In genomic region chr9:20639486-20639885, GRCm38 (mm10) we compare ENCODE assay signal across 16 mouse cellular contexts. TPM values are rescaled to one million over a fixed set of nuclear protein-coding genes. Genes with fewer than 3 reads are reported as not detected.
A peak's percentile ranks its signal among the peaks of the same experiment; 100 is the strongest.
DNase-seq lines count a peak whose midpoint lies in the region; ATAC-seq and TF ChIP-seq lines count a peak whose summit lies in the region.
"Had no signal": no experiment of that assay in that cellular context is flagged by ENCODE, and none has a peak within 500 bp of the region (broad histone marks: within the 10 kb centered on the region; RNA-seq: fewer than 3 reads in every experiment).

No protein-coding gene starts in this region.

- TF ChIP-seq CTCF in thymus, adult 2 months (IDR thresholded peaks at IDR 0.05; ENCODE audit: borderline replicate concordance, control insufficient read depth, extremely low read depth, insufficient read depth, low read length, poor library complexity): no peak

- 72% methylated on average over 4 of the region's 4 CpGs for WGBS in thymus, adult 2 months

- no peaks in the 10 kb centered on the region for H3K27me3 ChIP-seq in megakaryocyte, embryonic 14.5 days (replicated peaks)
- no peaks in the 10 kb centered on the region for H3K27me3 ChIP-seq in thymus, adult 2 months (ENCODE audit: control insufficient read depth, insufficient read depth, low read length)
- H3K27me3 ChIP-seq: embryonic facial prominence, embryonic 13.5 days; forebrain, embryonic 13.5 days; heart, embryonic 13.5 days; hindbrain, embryonic 13.5 days; Patski had no signal

- H3K4me3 ChIP-seq in megakaryocyte, embryonic 14.5 days (replicated peaks): peak overlapping the region; percentile 34
- H3K4me3 ChIP-seq in thymus, adult 2 months (ENCODE audit: control insufficient read depth, insufficient read depth, low read length): peak overlapping the region; percentile 28
- H3K4me3 ChIP-seq: embryonic facial prominence, embryonic 13.5 days; forebrain, embryonic 13.5 days; heart, embryonic 13.5 days; hindbrain, embryonic 13.5 days had no signal

- TF ChIP-seq POLR2A in thymus, adult 2 months (IDR thresholded peaks at IDR 0.05; ENCODE audit: control insufficient read depth, extremely low read depth, insufficient read depth, low read length, poor library complexity): no peak

- H3K4me1 ChIP-seq in megakaryocyte, embryonic 14.5 days: peaks cover 43% of the 10 kb centered on the region
- peaks cover 39% of the 10 kb centered on the region for H3K4me1 ChIP-seq in thymus, adult 2 months (replicated peaks; ENCODE audit: control insufficient read depth, insufficient read depth, low read length)

- ATAC-seq in megakaryocyte, adult 5-6 weeks (ENCODE audit: poor library complexity, severe bottlenecking): no peak
- ATAC-seq: activated CD4-positive, CD25-positive, alpha-beta regulatory T cell, adult 4 months; forebrain, embryonic 13.5 days; hindbrain, postnatal 0 days; Patski had no signal

- H3K27ac ChIP-seq in thymus, adult 2 months (ENCODE audit: control insufficient read depth, insufficient read depth, low read length): peak overlapping the region; percentile 96
- H3K27ac ChIP-seq: embryonic facial prominence, embryonic 13.5 days; forebrain, embryonic 13.5 days; heart, embryonic 13.5 days; hindbrain, embryonic 13.5 days; hindbrain, postnatal 0 days had no signal

- DNase-seq in thymus, adult 2 months: peak; percentile 46
- peak; percentile 37 to 49 for DNase-seq in thymus, postnatal 36 days
- no peak for DNase-seq in natural killer cell, adult 2 months (ENCODE audit: low spot score in 2 of 2)
- no peak for DNase-seq in kidney, adult 9 months
- DNase-seq: adrenal gland, postnatal 14 days; cerebellum, adult 11-12 months; cerebellum, adult 9-10 months had no signal

- H3K36me3 ChIP-seq in megakaryocyte, embryonic 14.5 days (replicated peaks; ENCODE audit: low read length): peaks cover 52% of the 10 kb centered on the region
- H3K36me3 ChIP-seq in thymus, adult 2 months (ENCODE audit: control insufficient read depth, insufficient read depth, low read length): peaks cover 25% of the 10 kb centered on the region

- H3K9me3 ChIP-seq in megakaryocyte, embryonic 14.5 days: no peaks in the 10 kb centered on the region
- H3K9me3 ChIP-seq: embryonic facial prominence, embryonic 13.5 days; forebrain, embryonic 13.5 days; heart, embryonic 13.5 days; hindbrain, embryonic 13.5 days had no signal

RNA-seq across cellular contexts. Expression of gene Ubl5, which starts 3.2 kb away (rescaled TPM):
- polyA plus RNA-seq in megakaryocyte, embryonic 14.5 days (2012; ENCODE audit: insufficient read depth, low replicate concordance): 15.3 TPM in 1 of 2 replicates, not detected in the other
- total RNA-seq in megakaryocyte, adult 5-6 weeks (2015): 455 and 486 TPM in 2 replicates
- total RNA-seq in megakaryocyte, adult 5-6 weeks (2017): 123 and 127 TPM in 2 replicates
- 189 and 207 TPM in 2 replicates for polyA plus RNA-seq in thymus, adult 2 months (2012; rRNA removed)

RNA-seq across cellular contexts. Expression of gene Fbxl12, which starts 5.1 kb away (rescaled TPM):
- 20.8 and 31.8 TPM in 2 replicates for polyA plus RNA-seq in megakaryocyte, embryonic 14.5 days (2012; ENCODE audit: insufficient read depth, low replicate concordance)
- total RNA-seq in megakaryocyte, adult 5-6 weeks (2015): 14.4 and 20.1 TPM in 2 replicates
- 4.1 and 4.5 TPM in 2 replicates for total RNA-seq in megakaryocyte, adult 5-6 weeks (2017)
- polyA plus RNA-seq in thymus, adult 2 months (2012; rRNA removed): 560 and 583 TPM in 2 replicates

RNA-seq across cellular contexts. Expression of gene Pin1, which starts 12.4 kb away (rescaled TPM):
- 8.5 and 31.8 TPM in 2 replicates for polyA plus RNA-seq in megakaryocyte, embryonic 14.5 days (2012; ENCODE audit: insufficient read depth, low replicate concordance)
- 10.2 and 10.6 TPM in 2 replicates for total RNA-seq in megakaryocyte, adult 5-6 weeks (2015)
- total RNA-seq in megakaryocyte, adult 5-6 weeks (2017): 7.5 and 9.8 TPM in 2 replicates
- polyA plus RNA-seq in thymus, adult 2 months (2012; rRNA removed): 36.8 and 37.2 TPM in 2 replicates

RNA-seq across cellular contexts. Expression of gene Zfp846, which starts 58.4 kb away (rescaled TPM):
- 1.6 TPM in 1 of 2 replicates, not detected in the other for polyA plus RNA-seq in megakaryocyte, embryonic 14.5 days (2012; ENCODE audit: insufficient read depth, low replicate concordance)
- total RNA-seq in megakaryocyte, adult 5-6 weeks (2015): 11.7 and 12.8 TPM in 2 replicates
- 7.0 and 8.0 TPM in 2 replicates for total RNA-seq in megakaryocyte, adult 5-6 weeks (2017)
- 7.5 and 8.2 TPM in 2 replicates for polyA plus RNA-seq in thymus, adult 2 months (2012; rRNA removed)

Comparison
In these comparisons a context has a peak if more than half of its experiments do, and no peak if none do; other contexts are left out.
1. DNase-seq: peak in thymus, adult 2 months (single experiment) and thymus, postnatal 36 days (2 of 2); none in natural killer cell, adult 2 months (0 of 2) and kidney, adult 9 months (single experiment).
2. RNA of gene Ubl5, which starts 3.2 kb away (polyA plus RNA-seq): 189 to 207 TPM in thymus, adult 2 months; 15.3 TPM in megakaryocyte, embryonic 14.5 days; every median in the first group is over 10 times any median in the second.
3. RNA of gene Fbxl12, which starts 5.1 kb away (polyA plus RNA-seq): 560 to 583 TPM in thymus, adult 2 months; 20.8 to 31.8 TPM in megakaryocyte, embryonic 14.5 days; every median in the first group is over 10 times any median in the second.